15 mouse cellular contexts compared by ENCODE assay signal in the genomic region with DNA sequence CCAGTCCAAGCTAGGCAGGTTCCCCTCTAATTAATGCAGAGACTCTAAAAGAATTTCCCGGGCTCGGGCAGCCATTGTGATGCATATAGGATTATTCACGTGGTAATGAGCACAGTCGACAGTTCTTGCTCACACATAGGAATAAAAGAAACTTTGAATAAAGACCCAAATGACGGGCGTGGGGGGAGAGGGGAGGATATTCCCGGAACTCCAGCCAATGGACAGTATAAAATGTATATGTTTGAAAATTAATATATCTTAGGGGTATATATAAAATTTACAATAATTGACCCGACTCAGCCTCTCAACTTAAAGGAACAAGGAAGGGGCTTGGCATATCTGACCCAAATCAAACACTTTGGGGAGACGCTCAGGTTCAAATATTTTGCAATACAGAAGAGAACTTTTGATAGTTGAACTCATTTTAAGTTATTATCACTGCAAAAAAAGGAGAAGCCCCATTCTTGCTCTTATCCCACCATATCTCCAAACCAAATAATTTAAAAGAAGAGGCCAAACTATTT. TPM values are rescaled to one million over a fixed set of nuclear protein-coding genes. Genes with fewer than 3 reads are reported as not detected.
DNase-seq lines count a peak whose midpoint lies in the region; ATAC-seq and TF ChIP-seq lines count a peak whose summit lies in the region.
"Had no signal": no experiment of that assay in that cellular context is flagged by ENCODE, and none has a peak within 500 bp of the region (broad histone marks: within the 10 kb centered on the region; RNA-seq: fewer than 3 reads in every experiment).

No protein-coding gene starts in this region.

- no peaks in the 10 kb centered on the region for H3K9me3 ChIP-seq in ES-E14 (ENCODE audit: control insufficient read depth, insufficient read depth, low read depth, low read length)
- H3K9me3 ChIP-seq in embryonic facial prominence, embryonic 11.5 days (replicated peaks; ENCODE audit: control insufficient read depth, low read length): no peaks in the 10 kb centered on the region
- no peaks in the 10 kb centered on the region for H3K9me3 ChIP-seq in hindbrain, embryonic 13.5 days
- no peaks in the 10 kb centered on the region for H3K9me3 ChIP-seq in neural tube, embryonic 13.5 days
- H3K9me3 ChIP-seq: liver, embryonic 13.5 days had no signal

- WGBS in embryonic facial prominence, embryonic 11.5 days: 3% methylated on average over 9 of the region's 9 CpGs
- WGBS in hindbrain, embryonic 13.5 days: 1% methylated on average over 9 of the region's 9 CpGs
- WGBS in neural tube, embryonic 13.5 days: under 1% methylated on average over 9 of the region's 9 CpGs

- peaks cover 50% of the 10 kb centered on the region for H3K27me3 ChIP-seq in embryonic facial prominence, embryonic 11.5 days (ENCODE audit: control insufficient read depth, insufficient read depth, low read length)
- peaks cover 65% of the 10 kb centered on the region for H3K27me3 ChIP-seq in hindbrain, embryonic 13.5 days
- H3K27me3 ChIP-seq in neural tube, embryonic 13.5 days: peaks cover 83% of the 10 kb centered on the region
- H3K27me3 ChIP-seq: CH12.LX had no signal

- in situ Hi-C loops in ES-E14 (cut with MboI; ENCODE audit: low sequenced_read_pairs in 2 of 2, unreplicated experiment in 2 of 2): loop anchor here in 1 of 2 experiments (25.0 kb wide), 1 partner anchor 108 kb away; no protein-coding TSS in a partner anchor

- H3K4me3 ChIP-seq in ES-E14 (ENCODE audit: insufficient read depth in 1 of 2, low read depth in 1 of 2, low read length in 2 of 2, poor library complexity in 1 of 2, severe bottlenecking in 1 of 2): peak overlapping the region; percentile 76 to 82
- H3K4me3 ChIP-seq in embryonic facial prominence, embryonic 11.5 days (ENCODE audit: low read depth, low read length): peak overlapping the region; percentile 23
- H3K4me3 ChIP-seq in hindbrain, embryonic 13.5 days: peak overlapping the region; percentile 45
- peak overlapping the region; percentile 42 for H3K4me3 ChIP-seq in neural tube, embryonic 13.5 days
- H3K4me3 ChIP-seq: liver, embryonic 13.5 days had no signal

- H3K36me3 ChIP-seq in ES-E14 (ENCODE audit: control insufficient read depth, insufficient read depth, low read length, poor library complexity, severe bottlenecking): peaks cover 37% of the 10 kb centered on the region
- H3K36me3 ChIP-seq in embryonic facial prominence, embryonic 11.5 days (replicated peaks; ENCODE audit: control insufficient read depth, insufficient read depth, low read depth, low read length): no peaks in the 10 kb centered on the region
- H3K36me3 ChIP-seq in hindbrain, embryonic 13.5 days: no peaks in the 10 kb centered on the region
- H3K36me3 ChIP-seq in neural tube, embryonic 13.5 days: no peaks in the 10 kb centered on the region
- H3K36me3 ChIP-seq: liver, embryonic 13.5 days had no signal

- DNase-seq in ES-E14 (ENCODE audit: low read depth, low spot score): no peak
- DNase-seq in embryonic facial prominence, embryonic 11.5 days (ENCODE audit: low spot score): no peak
- no peak for DNase-seq in frontal cortex, postnatal 14 days (ENCODE audit: low spot score in 2 of 2)
- DNase-seq in adrenal gland, adult 18-20 months (ENCODE audit: low spot score in 2 of 2): no peak
- DNase-seq in lung, postnatal 25 days (ENCODE audit: low spot score): no peak
- DNase-seq: adrenal gland, postnatal 36 days; cerebellum, postnatal 25 days; layer of hippocampus, postnatal 36 days; liver, embryonic 13.5 days; right cerebral cortex, postnatal 25 days; thymus, postnatal 14 days had no signal

- ATAC-seq in embryonic facial prominence, embryonic 11.5 days (replicated peaks; ENCODE audit: insufficient number of reproducible peaks, low FRiP score, low TSS enrichment, low read depth): no peak
- ATAC-seq in hindbrain, embryonic 13.5 days (ENCODE audit: low FRiP score): no peak
- ATAC-seq in neural tube, embryonic 13.5 days (ENCODE audit: low read depth): no peak
- ATAC-seq: intestine, embryonic 16.5 days had no signal

- H3K4me2 ChIP-seq in embryonic facial prominence, embryonic 11.5 days (ENCODE audit: low read depth, low read length): peak overlapping the region; percentile 5; the same call in 1 of the 2 replicates
- peak overlapping the region; percentile 71 for H3K4me2 ChIP-seq in hindbrain, embryonic 13.5 days
- peak overlapping the region; percentile 67 for H3K4me2 ChIP-seq in neural tube, embryonic 13.5 days
- H3K4me2 ChIP-seq: liver, embryonic 13.5 days had no signal

- H3K27ac ChIP-seq in ES-E14 (ENCODE audit: insufficient read depth, low read depth, low read length, poor library complexity, severe bottlenecking): peak overlapping the region; percentile 55; the same call in 1 of the 2 replicates
- no peak overlapping the region for H3K27ac ChIP-seq in embryonic facial prominence, embryonic 11.5 days (replicated peaks; ENCODE audit: low read depth, low read length)
- H3K27ac ChIP-seq in hindbrain, embryonic 13.5 days: peak overlapping the region; percentile 93
- H3K27ac ChIP-seq in neural tube, embryonic 13.5 days (replicated peaks): peak overlapping the region; percentile 94
- H3K27ac ChIP-seq: liver, embryonic 13.5 days had no signal

- peak overlapping the region; percentile 11; the same call in 1 of the 2 replicates for H3K9ac ChIP-seq in ES-E14 (ENCODE audit: insufficient read depth, low read depth, low read length, poor library complexity, severe bottlenecking)
- no peak overlapping the region for H3K9ac ChIP-seq in embryonic facial prominence, embryonic 11.5 days (replicated peaks; ENCODE audit: low read length)
- peak overlapping the region; percentile 74 for H3K9ac ChIP-seq in hindbrain, embryonic 13.5 days
- peak overlapping the region; percentile 75 for H3K9ac ChIP-seq in neural tube, embryonic 13.5 days
- H3K9ac ChIP-seq: liver, embryonic 13.5 days had no signal

- peaks cover 3 to 8% of the 10 kb centered on the region in 2 experiments; a peak in 3 of 4 replicates for H3K4me1 ChIP-seq in ES-E14 (ENCODE audit: control insufficient read depth in 2 of 2, insufficient read depth in 2 of 2, low read length in 2 of 2, poor library complexity in 1 of 2)
- peaks cover 3% of the 10 kb centered on the region for H3K4me1 ChIP-seq in embryonic facial prominence, embryonic 11.5 days (ENCODE audit: control insufficient read depth, insufficient read depth, low read length)
- peaks cover 44% of the 10 kb centered on the region for H3K4me1 ChIP-seq in hindbrain, embryonic 13.5 days (replicated peaks)
- peaks cover 48% of the 10 kb centered on the region for H3K4me1 ChIP-seq in neural tube, embryonic 13.5 days (replicated peaks)

TF ChIP-seq in ES-E14, 5 proteins besides CTCF, POLR2A, EP300 and RAD21:
- no peak for TF ChIP-seq CHD2 (IDR thresholded peaks at IDR 0.05; ENCODE audit: low read depth, low read length)
- peak; percentile 57; the same call in 1 of the 2 replicates for TF ChIP-seq MAFK (IDR thresholded peaks at IDR 0.05; ENCODE audit: insufficient read depth, low read depth, low read length)

RNA-seq across cellular contexts. Expression of a gene that starts 3.8 kb away (rescaled TPM):
- total RNA-seq in ES-E14 (2012; rRNA removed): 175 and 179 TPM in 2 replicates
- 13.2 and 13.7 TPM in 2 replicates for polyA plus RNA-seq in embryonic facial prominence, embryonic 11.5 days (2014; fragmentation: Nextera tagmentation; extraction: Ambion mirVana)
- polyA plus RNA-seq in hindbrain, embryonic 13.5 days (2015; fragmentation: Nextera tagmentation; extraction: Ambion mirVana): 16.9 and 19.2 TPM in 2 replicates
- 20.9 TPM in 2 replicates for polyA plus RNA-seq in neural tube, embryonic 13.5 days (2015; fragmentation: Nextera tagmentation; extraction: Ambion mirVana)
- total RNA-seq in adrenal gland, adult 18-20 months (2021): under 1 TPM; 0.22 to 0.30 TPM
- total RNA-seq: CH12.LX had no signal
- polyA plus RNA-seq: liver, embryonic 13.5 days had no signal

Comparison
In these comparisons a context has a peak if more than half of its experiments do, and no peak if none do; other contexts are left out.
1. H3K4me3 ChIP-seq: peak in every context shown above with its lines; median percentile 79 in ES-E14; 45 in hindbrain, embryonic 13.5 days; 42 in neural tube, embryonic 13.5 days; 23 in embryonic facial prominence, embryonic 11.5 days.
2. H3K4me2 ChIP-seq: peak in every context shown above with its lines; median percentile 71 in hindbrain, embryonic 13.5 days; 67 in neural tube, embryonic 13.5 days; 5 in embryonic facial prominence, embryonic 11.5 days.